Mouse (Mus musculus): ENCODE results near the gene Prpf40b.

GRCm38 (mm10) chr15:99320978-99321377 is 26.1 kb downstream of the Prpf40b start:
- no peak for TF ChIP-seq MYOG (IDR thresholded peaks at IDR 0.05; ENCODE audit: control insufficient read depth, extremely low read depth, insufficient read length)
- TF ChIP-seq CTCF (IDR thresholded peaks at IDR 0.05; ENCODE audit: control insufficient read depth, insufficient read depth, insufficient read length), result no peak
- no peak for TF ChIP-seq MYOD1 (IDR thresholded peaks at IDR 0.05; ENCODE audit: control insufficient read depth, insufficient read length, low read depth)
- TF ChIP-seq USF1 (IDR thresholded peaks at IDR 0.05; ENCODE audit: low read depth), result no peak
- TF ChIP-seq CEBPB (IDR thresholded peaks at IDR 0.05; ENCODE audit: low read depth), result no peak

Measured in C2C12 (cell line).